Mouse (Mus musculus) forebrain, embryonic 11.5 days (tissue): ENCODE data around the gene Tnfsf10. TPM values are rescaled to one million over a fixed set of nuclear protein-coding genes. Genes with fewer than 3 reads are reported as not detected.

Experiments used
- ATAC-seq: fragments of 200-750 bp; cut with Nextera tagmentation; replicated peaks from 2 replicates; pipeline ENCODE4 v1.8.0; 2017; ENCODE audit warnings: moderate TSS enrichment; ENCODE audit not compliant: low FRiP score
- DNase-seq: peaks from one replicate; pipeline ENCODE4 v3.0.0-alpha.2; 2017; ENCODE audit warnings: low spot score
- H3K27ac ChIP-seq: fragments of 300-500 bp; sonication (generic); 2 replicates; pipeline ENCODE4 v1.5.1; 2014; ENCODE audit warnings: low read depth, low read length
- H3K27me3 ChIP-seq: fragments of 300-500 bp; sonication (generic); 2 replicates; pipeline ENCODE4 v1.6.1; 2014; ENCODE audit warnings: mild to moderate bottlenecking, low read length, mixed read lengths; ENCODE audit not compliant: control insufficient read depth, insufficient read depth
- H3K36me3 ChIP-seq: fragments of 300-500 bp; sonication (generic); 2 replicates; pipeline ENCODE4 v1.6.1; 2014; ENCODE audit warnings: mild to moderate bottlenecking, low read length, moderate library complexity, mixed read lengths; ENCODE audit not compliant: control insufficient read depth, insufficient read depth
- H3K4me1 ChIP-seq: fragments of 300-500 bp; sonication (generic); replicated peaks from 2 replicates; pipeline ENCODE4 v1.6.1; 2014; ENCODE audit warnings: low read length, mixed read lengths; ENCODE audit not compliant: control insufficient read depth, insufficient read depth
- H3K4me2 ChIP-seq: fragments of 300-500 bp; sonication (generic); 2 replicates; pipeline ENCODE4 v1.6.1; 2014; ENCODE audit warnings: low read depth, mild to moderate bottlenecking, low read length, moderate library complexity, mixed read lengths; ENCODE audit not compliant: severe bottlenecking
- H3K4me3 ChIP-seq: fragments of 300-500 bp; sonication (generic); 2 replicates; pipeline ENCODE4 v1.5.1; 2014; ENCODE audit warnings: low read depth, low read length
- H3K9ac ChIP-seq: fragments of 300-500 bp; sonication (generic); 2 replicates; pipeline ENCODE4 v1.6.1; 2014; ENCODE audit warnings: low read length
- H3K9me3 ChIP-seq: fragments of 300-500 bp; sonication (generic); 2 replicates; pipeline ENCODE4 v1.6.1; 2016; ENCODE audit warnings: low read length, mixed read lengths; ENCODE audit not compliant: control insufficient read depth
- WGBS: fragments of 180-500 bp; shearing (Covaris S2); extraction: QIAGEN DNeasy Blood & Tissue Kit; methylation state at CpG from one replicate; pipeline ENCODE4 v1.1.7; 2014; 5-methylcytosine and 5-hydroxymethylcytosine counted together
- polyA plus RNA-seq: library from polyadenylated mRNA; unstranded; fragments of >200 nt; fragmentation: Nextera tagmentation; extraction: Ambion mirVana; gene quantifications from 2 replicates; pipeline ENCODE4 v1.2.1, GENCODE M21; 2014

The Tnfsf10 gene
- polyA plus RNA-seq, 1 experiment from 2014 or later: not detected

DNA sequence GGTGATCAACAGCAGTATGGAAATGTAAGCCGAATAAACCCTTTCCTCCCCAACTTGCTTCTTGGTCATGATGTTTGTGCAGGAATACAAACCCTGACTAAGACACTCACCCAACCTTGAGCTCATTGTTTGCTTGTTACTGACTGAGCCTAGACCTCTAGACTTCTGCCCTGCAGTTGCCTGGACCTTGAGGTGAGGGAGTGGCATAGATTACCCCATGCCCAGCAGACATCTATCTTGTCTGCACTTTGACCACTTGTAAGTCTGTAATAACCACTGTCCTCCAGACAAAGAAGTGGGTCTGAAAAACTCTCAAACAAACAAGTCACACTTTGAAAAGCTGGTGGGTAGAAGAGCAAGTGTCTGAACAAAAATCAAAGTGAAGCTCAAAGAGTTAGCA lies 2.8 kb downstream of the Tnfsf10 start:
- Histone ChIP-seq H3K27ac (no peak overlapping the region), H3K36me3 (no peaks in the 10 kb centered on the region), H3K4me3 (no peak overlapping the region), H3K4me2 (no peak overlapping the region), H3K27me3 (no peaks in the 10 kb centered on the region), H3K9ac (no peak overlapping the region), H3K4me1 (no peaks in the 10 kb centered on the region), H3K9me3 (no peaks in the 10 kb centered on the region)
- WGBS: no CpG with 5 or more reads among the region's 1 CpGs
- ATAC-seq: no peak
- no peak for DNase-seq

DNA sequence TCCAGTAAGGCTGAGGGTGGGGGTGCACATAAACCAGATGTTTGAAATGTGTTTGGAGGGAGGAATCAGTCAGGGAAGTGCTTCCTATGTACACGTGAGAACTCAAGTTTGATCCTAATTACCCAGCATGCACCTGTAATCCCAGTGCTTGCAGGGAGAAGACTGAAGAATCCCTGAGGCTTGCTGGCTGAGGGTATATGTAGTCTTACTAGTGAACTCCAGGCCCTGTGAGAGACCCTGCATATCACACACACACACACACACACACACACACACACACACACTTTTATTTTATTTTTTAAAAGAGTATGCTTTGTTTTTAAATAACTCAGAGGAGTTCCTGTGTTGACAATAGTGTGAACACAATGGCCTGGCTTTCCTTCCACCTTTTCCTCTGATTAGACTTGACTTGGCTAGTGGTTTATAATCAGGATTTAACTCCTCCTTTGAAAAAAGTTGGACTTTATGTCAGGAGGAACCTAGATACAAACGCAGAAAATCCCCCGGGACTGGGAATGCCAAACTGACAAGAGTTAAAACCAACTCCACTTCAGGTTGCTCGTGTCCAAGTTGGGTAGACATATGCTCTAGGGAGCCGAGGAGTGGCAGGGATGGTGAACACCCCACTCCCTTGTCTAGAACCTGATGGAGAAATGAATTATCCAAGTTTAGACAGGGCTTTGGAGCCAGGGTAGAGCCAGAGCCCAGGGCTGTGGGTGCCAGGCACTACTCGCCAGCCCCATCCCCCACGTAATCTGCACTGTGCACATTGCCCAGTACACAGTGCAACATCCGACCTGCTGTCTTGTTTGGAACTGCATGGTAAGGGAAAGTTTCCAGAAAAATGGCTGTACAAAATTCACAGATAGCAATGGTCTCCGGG lies 4.0 kb downstream of the Tnfsf10 start:
- H3K4me2 ChIP-seq: no peak overlapping the region
- H3K9ac ChIP-seq: no peak overlapping the region
- H3K27ac ChIP-seq: no peak overlapping the region
- DNase-seq (no peak), ATAC-seq (no peak)
- no peaks in the 10 kb centered on the region for H3K36me3 ChIP-seq
- no peaks in the 10 kb centered on the region for H3K27me3 ChIP-seq
- 80% methylated on average over 9 of the region's 9 CpGs for WGBS
- H3K4me3 ChIP-seq: no peak overlapping the region
- no peaks in the 10 kb centered on the region for H3K4me1 ChIP-seq
- no peaks in the 10 kb centered on the region for H3K9me3 ChIP-seq

DNA sequence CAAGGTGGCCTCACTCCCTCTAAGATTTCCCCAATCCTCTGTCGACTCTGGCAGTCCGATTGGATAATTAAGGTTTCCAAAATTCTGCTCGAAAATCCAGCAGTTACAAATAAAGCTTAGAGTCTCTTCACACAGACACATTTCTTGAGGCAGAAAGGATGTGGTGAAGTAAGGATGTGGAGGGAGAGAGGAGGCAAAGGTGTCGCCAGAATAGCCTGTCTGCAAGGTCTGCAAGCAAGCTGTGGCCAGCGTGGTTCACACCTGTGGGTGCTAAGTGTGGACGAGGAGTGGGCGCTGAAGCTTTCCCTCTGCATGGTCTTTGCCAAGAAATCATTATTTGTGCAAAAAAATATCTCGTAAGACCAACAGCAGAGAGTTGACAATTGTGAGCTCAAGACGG lies 5.8 kb downstream of the Tnfsf10 start:
- WGBS: 87% methylated on average over 9 of the region's 9 CpGs
- no peak overlapping the region for H3K4me3 ChIP-seq
- ATAC-seq: no peak

DNA sequence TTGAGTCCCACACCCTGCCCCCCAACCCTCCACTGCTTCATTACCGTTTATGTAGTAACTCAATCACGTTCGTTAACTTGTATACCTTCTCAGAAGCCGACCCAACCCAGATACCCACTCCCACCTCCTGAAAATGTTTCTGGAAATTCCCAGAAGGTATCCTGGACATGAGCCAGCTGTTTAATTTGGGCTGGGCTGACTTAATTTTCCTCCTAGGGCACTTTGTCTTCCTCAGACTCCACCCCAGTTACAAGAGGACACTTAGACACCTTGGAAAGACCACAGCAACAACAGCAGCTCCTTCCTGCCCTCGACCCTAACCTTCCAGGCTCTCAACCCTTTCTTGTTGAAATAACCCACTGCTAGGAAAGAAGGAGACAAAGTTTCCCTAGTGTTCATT lies 6.7 kb downstream of the Tnfsf10 start:
- 68% methylated on average over 5 of the region's 5 CpGs for WGBS
- Histone ChIP-seq H3K4me3 (no peak overlapping the region), H3K9ac (no peak overlapping the region), H3K4me2 (no peak overlapping the region), H3K27me3 (no peaks in the 10 kb centered on the region), H3K4me1 (no peaks in the 10 kb centered on the region), H3K36me3 (no peaks in the 10 kb centered on the region), H3K9me3 (no peaks in the 10 kb centered on the region), H3K27ac (no peak overlapping the region)
- ATAC-seq (no peak), DNase-seq (no peak)

More for the DNA sequence above, 5.8 kb downstream of the Tnfsf10 start:
- no peak overlapping the region for H3K9ac ChIP-seq
- no peak overlapping the region for H3K4me2 ChIP-seq
- no peak overlapping the region for H3K27ac ChIP-seq
- DNase-seq: no peak
- H3K27me3 ChIP-seq: no peaks in the 10 kb centered on the region
- H3K4me1 ChIP-seq: no peaks in the 10 kb centered on the region
- no peaks in the 10 kb centered on the region for H3K36me3 ChIP-seq
- no peaks in the 10 kb centered on the region for H3K9me3 ChIP-seq

DNA sequence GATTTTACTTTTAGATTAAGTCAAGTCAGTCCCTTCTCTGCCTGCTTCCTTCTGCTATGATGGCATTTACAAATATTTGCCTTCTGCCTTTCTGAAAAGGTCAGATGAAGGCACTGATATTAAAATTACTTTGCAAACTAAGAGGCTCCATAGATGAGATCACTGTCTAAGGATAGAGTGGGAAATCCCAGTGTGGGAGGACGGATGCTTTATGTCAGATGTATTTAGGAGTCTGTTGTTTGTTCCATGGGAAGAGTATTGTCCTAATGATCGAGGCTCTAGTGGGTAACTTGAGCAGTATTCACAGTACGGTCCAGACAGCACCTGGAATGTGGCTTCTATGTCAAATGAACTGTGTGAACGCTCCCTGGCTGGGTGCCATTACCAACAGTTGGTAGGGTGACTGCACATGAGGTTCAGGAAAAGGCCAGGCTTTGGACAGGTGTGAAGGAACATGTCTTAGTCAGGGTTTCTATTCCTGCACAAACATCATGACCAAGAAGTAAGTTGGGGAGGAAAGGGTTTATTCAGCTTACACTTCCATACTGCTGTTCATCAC lies 9.9 kb downstream of the Tnfsf10 start:
- H3K36me3 ChIP-seq: no peaks in the 10 kb centered on the region

DNA sequence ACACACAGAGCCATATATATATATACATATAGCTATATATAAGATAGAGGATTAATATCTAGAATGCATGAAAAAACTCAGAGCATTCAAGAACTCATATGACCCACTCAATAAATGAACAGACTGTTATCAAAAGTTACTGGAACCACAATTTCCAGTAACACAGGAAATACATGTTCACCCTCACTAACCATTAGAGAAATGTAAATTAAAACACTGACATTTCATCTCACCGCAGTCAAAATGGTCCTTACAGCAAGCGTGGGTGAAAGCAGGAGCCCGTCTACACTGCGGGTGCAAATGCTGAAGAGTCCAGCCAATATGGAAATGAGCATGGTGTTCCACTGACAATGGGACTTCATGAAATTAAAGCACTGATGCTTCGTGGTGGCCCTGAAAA lies 13.9 kb downstream of the Tnfsf10 start:
- WGBS: 91% methylated on average over 5 of the region's 5 CpGs
- no peaks in the 10 kb centered on the region for H3K36me3 ChIP-seq
- no peak overlapping the region for H3K4me2 ChIP-seq
- no peak for ATAC-seq
- DNase-seq: no peak
- H3K9me3 ChIP-seq: no peaks in the 10 kb centered on the region
- H3K4me3 ChIP-seq: no peak overlapping the region
- no peaks in the 10 kb centered on the region for H3K4me1 ChIP-seq
- no peak overlapping the region for H3K27ac ChIP-seq
- no peak overlapping the region for H3K9ac ChIP-seq
- H3K27me3 ChIP-seq: no peaks in the 10 kb centered on the region

More for the DNA sequence above, 9.9 kb downstream of the Tnfsf10 start:
- Histone ChIP-seq H3K9ac (no peak overlapping the region), H3K27me3 (no peaks in the 10 kb centered on the region), H3K9me3 (no peaks in the 10 kb centered on the region), H3K4me2 (no peak overlapping the region), H3K27ac (no peak overlapping the region), H3K4me3 (no peak overlapping the region), H3K4me1 (no peaks in the 10 kb centered on the region)
- no peak for DNase-seq
- no peak for ATAC-seq
- WGBS: 78% methylated on average over 4 of the region's 4 CpGs

DNA sequence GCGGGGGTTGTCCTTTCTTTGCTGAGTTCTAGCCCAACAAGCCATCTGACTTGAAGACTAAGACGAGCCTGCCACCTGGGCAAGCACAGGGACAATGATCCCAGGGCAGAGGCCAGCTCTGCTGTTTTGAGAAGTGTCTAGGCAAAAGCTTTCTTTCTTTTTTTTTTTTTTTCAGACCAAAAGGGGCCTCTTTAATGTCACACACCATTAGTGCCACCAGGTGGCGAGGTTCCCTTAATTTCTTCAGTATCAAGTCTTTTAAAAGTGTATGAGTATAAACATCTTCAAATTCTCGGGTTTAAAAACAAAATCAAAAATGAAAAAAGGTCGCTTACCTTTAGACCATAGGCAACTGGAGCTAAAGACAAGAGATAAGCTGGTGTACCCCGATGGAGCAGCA lies 21.6 kb downstream of the Tnfsf10 start:
- H3K27me3 ChIP-seq: no peaks in the 10 kb centered on the region
- DNase-seq (no peak), ATAC-seq (no peak)
- H3K27ac ChIP-seq: no peak overlapping the region
- no peaks in the 10 kb centered on the region for H3K9me3 ChIP-seq
- no peak overlapping the region for H3K4me3 ChIP-seq
- no peak overlapping the region for H3K9ac ChIP-seq
- H3K4me1 ChIP-seq: no peaks in the 10 kb centered on the region
- 29% methylated on average over 6 of the region's 6 CpGs for WGBS
- H3K36me3 ChIP-seq: no peaks in the 10 kb centered on the region
- H3K4me2 ChIP-seq: no peak overlapping the region

DNA sequence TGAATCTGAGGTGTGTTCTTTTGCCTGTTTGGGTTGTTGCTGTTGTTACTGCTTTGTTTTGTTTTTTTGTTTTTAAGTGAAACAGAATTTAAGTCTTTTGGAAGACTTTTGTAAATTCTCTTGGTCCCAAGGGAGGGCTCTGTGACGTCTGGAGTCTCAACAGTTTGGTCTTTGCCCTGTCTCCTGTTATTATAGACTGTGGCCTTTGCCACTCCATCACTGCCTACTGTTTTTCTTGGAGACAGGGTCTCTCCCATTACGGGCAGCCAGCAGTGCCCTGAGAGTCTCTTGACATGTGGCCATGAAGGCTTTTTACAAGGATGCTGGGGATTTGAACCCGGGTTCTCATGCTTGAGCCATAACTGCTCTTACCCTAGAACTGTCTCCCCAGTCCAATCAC lies 22.1 kb downstream of the Tnfsf10 start:
- Histone ChIP-seq H3K27me3 (no peaks in the 10 kb centered on the region), H3K4me1 (no peaks in the 10 kb centered on the region), H3K9ac (no peak overlapping the region), H3K4me3 (no peak overlapping the region), H3K4me2 (no peak overlapping the region), H3K36me3 (no peaks in the 10 kb centered on the region), H3K9me3 (no peaks in the 10 kb centered on the region), H3K27ac (no peak overlapping the region)
- 76% methylated on average over 3 of the region's 3 CpGs for WGBS
- DNase-seq (no peak), ATAC-seq (no peak)

DNA sequence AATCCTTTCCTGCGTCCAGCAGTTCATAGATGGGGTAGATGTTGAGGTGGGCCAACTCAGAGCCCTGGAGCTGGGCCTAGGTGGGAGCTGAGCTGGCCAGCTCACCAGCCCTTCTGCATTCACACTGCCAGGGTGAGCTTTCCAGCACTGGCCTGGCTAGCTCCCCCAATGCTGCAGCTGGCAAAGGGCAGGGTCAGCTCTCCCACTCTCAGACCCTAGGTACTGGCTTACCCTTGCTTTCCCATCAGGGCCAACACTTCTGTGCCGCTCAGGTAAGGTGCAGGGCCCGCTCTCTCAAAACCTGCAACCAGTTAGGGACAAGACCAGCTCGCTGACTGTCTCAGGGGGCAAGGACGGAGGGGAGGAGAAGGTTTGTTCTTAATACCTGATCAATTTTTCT lies 23.9 kb downstream of the Tnfsf10 start:
- H3K9ac ChIP-seq: no peak overlapping the region
- no peaks in the 10 kb centered on the region for H3K4me1 ChIP-seq
- ATAC-seq (no peak), DNase-seq (no peak)
- 90% methylated on average over 5 of the region's 5 CpGs for WGBS
- no peaks in the 10 kb centered on the region for H3K36me3 ChIP-seq
- H3K4me2 ChIP-seq: no peak overlapping the region
- no peaks in the 10 kb centered on the region for H3K27me3 ChIP-seq
- no peaks in the 10 kb centered on the region for H3K9me3 ChIP-seq
- H3K27ac ChIP-seq: no peak overlapping the region
- no peak overlapping the region for H3K4me3 ChIP-seq
